22 mouse cellular contexts compared by ENCODE assay signal in genomic region chr7:45723301-45723700, GRCm38 (mm10). TPM values are rescaled to one million over a fixed set of nuclear protein-coding genes. Genes with fewer than 3 reads are reported as not detected.
"Had no signal": no experiment of that assay in that cellular context is flagged by ENCODE, and none has a peak within 500 bp of the region (broad histone marks: within the 10 kb centered on the region; RNA-seq: fewer than 3 reads in every experiment).

No protein-coding gene starts in this region.

- H3K27ac ChIP-seq: left cerebral cortex, adult 2 months; limb, embryonic 10.5 days; liver, embryonic 15.5 days; midbrain, embryonic 15.5 days had no signal

- H3K9me3 ChIP-seq: limb, embryonic 10.5 days; liver, embryonic 15.5 days; midbrain, embryonic 15.5 days had no signal

- H3K9ac ChIP-seq: liver, embryonic 15.5 days; lung, embryonic 14.5 days; midbrain, embryonic 15.5 days had no signal

- H3K4me3 ChIP-seq: left cerebral cortex, adult 2 months; liver, embryonic 15.5 days; midbrain, embryonic 15.5 days had no signal

- H3K4me2 ChIP-seq: liver, embryonic 11.5 days; liver, embryonic 15.5 days; lung, embryonic 14.5 days; midbrain, embryonic 11.5 days; midbrain, embryonic 15.5 days had no signal

- DNase-seq: kidney, adult 8-10 months; kidney, postnatal 25 days; lung, embryonic 14.5 days; lung, postnatal 10 days; lung, postnatal 4 days; right cerebral cortex, postnatal 14 days; spleen, adult 18-20 months; thymus, postnatal 36 days had no signal

- ATAC-seq: midbrain, embryonic 15.5 days had no signal

- H3K27me3 ChIP-seq: liver, embryonic 15.5 days; midbrain, embryonic 15.5 days had no signal

RNA-seq across cellular contexts. Expression of gene Spaca4, which starts 2.3 kb away (rescaled TPM):
- total RNA-seq: layer of hippocampus, postnatal 25 days; left cerebral cortex, adult 2 months; left cerebral cortex, postnatal 14 days; megakaryocyte, adult 5-6 weeks had no signal
- polyA plus RNA-seq: kidney, embryonic 16.5 days; limb, embryonic 10.5 days; limb, embryonic 14.5 days; liver, embryonic 11.5 days; liver, embryonic 15.5 days; lung, embryonic 14.5 days; midbrain, embryonic 11.5 days; midbrain, embryonic 15.5 days; neural tube, embryonic 14.5 days; stomach, embryonic 14.5 days; thymus, postnatal 0 days had no signal
